Mouse (Mus musculus): ENCODE results near the gene Tex46. TPM values are rescaled to one million over a fixed set of nuclear protein-coding genes. Genes with fewer than 3 reads are reported as not detected.

The Tex46 gene
- total and polyA plus RNA-seq, 2 experiments from 2014 or later, result not detected

DNA sequence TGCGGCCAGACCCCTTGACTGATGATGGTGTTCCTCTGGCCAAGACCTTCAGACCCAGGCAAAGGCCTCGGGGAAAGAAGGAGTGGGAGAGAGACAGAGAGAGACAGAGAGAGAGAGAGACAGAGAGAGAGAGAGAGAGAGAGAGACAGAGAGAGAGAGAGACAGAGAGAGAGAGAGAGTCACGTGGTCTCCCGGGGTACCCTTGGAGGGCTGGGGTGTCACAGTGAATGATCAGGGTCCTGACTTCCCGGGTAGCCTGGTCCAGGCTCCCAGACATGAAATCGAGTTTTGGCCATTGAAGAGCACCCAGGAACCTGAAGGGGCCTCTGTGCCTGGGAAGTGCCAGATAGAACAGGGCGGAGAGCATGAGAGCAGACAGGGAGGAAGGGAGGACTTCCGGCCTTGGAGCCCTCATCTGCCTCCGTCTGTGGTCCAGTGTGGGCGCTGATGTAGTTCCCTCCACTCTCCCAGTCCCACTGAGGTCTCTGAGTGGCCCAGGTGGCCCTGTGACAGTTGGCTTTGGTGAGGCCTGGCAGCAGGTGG is 43.5 kb downstream of the Tex46 start:
- WGBS, result 88% methylated on average over 10 of the region's 10 CpGs
- no peak overlapping the region for H3K9ac ChIP-seq (replicated peaks; ENCODE audit: low read length, poor library complexity, severe bottlenecking)
- no peak overlapping the region for H3K4me2 ChIP-seq (ENCODE audit: low read depth, low read length, poor library complexity, severe bottlenecking)
- no peaks in the 10 kb centered on the region for H3K27me3 ChIP-seq (ENCODE audit: insufficient read depth, low read length)
- no peak for TF ChIP-seq CTCF (IDR thresholded peaks at IDR 0.05)
- ATAC-seq (ENCODE audit: low FRiP score) (no peak), DNase-seq (ENCODE audit: low spot score) (no peak)
- no peak overlapping the region for H3K4me3 ChIP-seq (ENCODE audit: low read depth, low read length)
- no peaks in the 10 kb centered on the region for H3K4me1 ChIP-seq (ENCODE audit: insufficient read depth, low read length)
- H3K27ac ChIP-seq (ENCODE audit: low read depth, low read length), result no peak overlapping the region
- no peaks in the 10 kb centered on the region for H3K9me3 ChIP-seq (ENCODE audit: low read length)
- peaks cover 40% of the 10 kb centered on the region for H3K36me3 ChIP-seq (ENCODE audit: insufficient read depth, low read length)

DNA sequence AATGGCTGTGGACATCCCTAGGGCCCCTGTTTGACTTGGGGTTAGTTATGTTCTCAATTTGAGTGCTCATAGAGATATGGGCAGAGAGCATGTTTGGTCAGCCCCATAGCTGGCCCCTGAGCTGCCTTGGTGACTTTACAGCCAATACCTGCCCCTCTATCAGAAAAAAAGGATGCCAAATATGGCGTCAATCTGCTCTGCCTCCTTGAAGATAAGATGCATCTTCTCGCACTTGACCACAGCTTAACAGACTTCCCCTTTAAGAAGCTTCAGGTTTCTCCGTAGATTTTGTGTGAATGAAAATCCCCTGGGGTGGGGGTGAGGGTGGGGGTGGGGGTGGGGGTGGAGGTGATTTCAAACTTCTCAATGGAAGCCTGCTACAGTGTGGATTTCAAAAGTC is 47.7 kb downstream of the Tex46 start:
- Histone ChIP-seq H3K27me3 (ENCODE audit: insufficient read depth, low read length) (no peaks in the 10 kb centered on the region), H3K9me3 (ENCODE audit: low read length) (no peaks in the 10 kb centered on the region), H3K4me2 (ENCODE audit: low read depth, low read length, poor library complexity, severe bottlenecking) (no peak overlapping the region), H3K4me1 (ENCODE audit: insufficient read depth, low read length) (no peaks in the 10 kb centered on the region), H3K9ac (replicated peaks; ENCODE audit: low read length, poor library complexity, severe bottlenecking) (no peak overlapping the region), H3K36me3 (ENCODE audit: insufficient read depth, low read length) (peaks cover 64% of the 10 kb centered on the region), H3K4me3 (ENCODE audit: low read depth, low read length) (no peak overlapping the region), H3K27ac (ENCODE audit: low read depth, low read length) (no peak overlapping the region)
- ATAC-seq (ENCODE audit: low FRiP score), result no peak
- WGBS, result 80% methylated on average over 3 of the region's 3 CpGs
- TF ChIP-seq CTCF (IDR thresholded peaks at IDR 0.05), result no peak
- DNase-seq (ENCODE audit: low spot score), result no peak

Small RNA genes within 50 kb of the gene (microRNA-seq; reads per million reads assigned to microRNA genes)
- not detected for gene Gm22180 (ENCODE audit: borderline number of aligned reads)

Other genes with a start within 250 kb of the Tex46 start
- 4.4 and 5.1 TPM in 2 replicates for gene Htr1d, start 186.9 kb upstream of the Tex46 start, total RNA-seq (2014; rRNA removed)
- gene Htr1d, start 186.9 kb upstream of the Tex46 start, polyA plus RNA-seq (2015; fragmentation: Nextera tagmentation; extraction: Ambion mirVana), result 5.3 and 5.9 TPM in 2 replicates
- gene 6030445D17Rik, start 148.2 kb upstream of the Tex46 start, total RNA-seq (2014; rRNA removed), result 0.19 and 0.27 TPM in 2 replicates
- gene 6030445D17Rik, start 148.2 kb upstream of the Tex46 start, polyA plus RNA-seq (2015; fragmentation: Nextera tagmentation; extraction: Ambion mirVana), result 0.22 and 0.40 TPM in 2 replicates
- 15.2 and 17.0 TPM in 2 replicates for gene Luzp1, start 140.7 kb upstream of the Tex46 start, total RNA-seq (2014; rRNA removed)
- 50.6 and 58.0 TPM in 2 replicates for gene Luzp1, start 140.7 kb upstream of the Tex46 start, polyA plus RNA-seq (2015; fragmentation: Nextera tagmentation; extraction: Ambion mirVana)
- gene Kdm1a, start 7.7 kb upstream of the Tex46 start, total RNA-seq (2014; rRNA removed), result 147 and 183 TPM in 2 replicates
- 40.7 and 47.7 TPM in 2 replicates for gene Kdm1a, start 7.7 kb upstream of the Tex46 start, polyA plus RNA-seq (2015; fragmentation: Nextera tagmentation; extraction: Ambion mirVana)
- 0.93 TPM in 1 of 2 replicates, not detected in the other for gene Lactbl1, start 12.2 kb downstream of the Tex46 start, total RNA-seq (2014; rRNA removed)
- 0.09 TPM in 1 of 2 replicates, not detected in the other for gene Lactbl1, start 12.2 kb downstream of the Tex46 start, polyA plus RNA-seq (2015; fragmentation: Nextera tagmentation; extraction: Ambion mirVana)
- 149 and 202 TPM in 2 replicates for gene Ephb2, start 225.6 kb downstream of the Tex46 start, total RNA-seq (2014; rRNA removed)
- 13.6 and 15.6 TPM in 2 replicates for gene Ephb2, start 225.6 kb downstream of the Tex46 start, polyA plus RNA-seq (2015; fragmentation: Nextera tagmentation; extraction: Ambion mirVana)

Data from midbrain, postnatal 0 days (tissue).